In the genomic region with DNA sequence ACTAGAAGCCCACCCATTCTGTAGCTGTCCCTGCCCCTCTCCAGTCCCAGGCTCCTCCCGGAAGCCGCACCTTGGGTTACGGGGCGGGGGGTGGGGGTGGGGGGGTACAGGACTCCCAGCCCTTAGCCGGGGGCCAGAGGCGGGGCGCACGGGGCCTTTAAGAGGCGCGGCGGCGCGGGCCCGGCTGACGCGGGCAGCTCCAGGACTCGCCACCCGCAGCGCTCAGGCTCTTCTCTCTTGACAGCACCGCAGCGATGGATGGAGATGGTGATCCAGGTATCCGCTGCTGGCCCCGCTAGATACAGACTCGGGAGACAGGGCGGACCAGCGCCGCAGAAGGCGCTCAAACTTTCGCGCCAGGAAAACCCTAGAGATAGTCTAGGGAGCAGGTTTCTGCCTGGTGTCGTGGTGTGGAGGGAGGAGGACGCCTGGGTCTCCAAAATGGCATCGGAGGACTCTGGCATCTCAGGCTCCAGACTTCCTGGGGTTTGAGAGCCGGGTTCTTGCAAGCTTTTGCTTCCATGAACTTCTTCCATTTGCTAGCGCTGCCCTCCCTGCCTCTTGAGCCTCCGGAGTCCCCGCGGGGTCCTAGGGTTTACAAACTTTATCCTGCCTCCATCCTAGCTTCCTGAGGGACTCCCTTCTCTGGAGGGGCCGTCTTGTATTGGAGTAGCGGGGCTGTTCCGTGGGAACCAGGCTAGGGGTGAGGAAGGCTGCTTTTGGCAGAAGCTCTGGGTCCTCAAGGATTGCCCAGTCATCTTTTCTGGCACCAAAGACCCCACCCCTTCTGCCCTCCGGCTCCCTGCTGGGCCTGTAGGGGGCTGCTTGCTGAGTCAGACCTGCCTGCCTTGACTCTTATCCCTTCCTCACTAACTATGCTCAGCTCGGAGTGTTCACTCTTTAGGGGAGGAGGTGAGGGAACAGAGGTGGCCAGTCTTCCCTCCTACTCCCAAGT, we compare ENCODE assay signal across 9 mouse cellular contexts. TPM values are rescaled to one million over a fixed set of nuclear protein-coding genes. Genes with fewer than 3 reads are reported as not detected.
DNase-seq lines count a peak whose midpoint lies in the region; ATAC-seq lines count a peak whose summit lies in the region.
"Had no signal": no experiment of that assay in that cellular context is flagged by ENCODE, and none has a peak within 500 bp of the region (broad histone marks: within the 10 kb centered on the region; RNA-seq: fewer than 3 reads in every experiment).

Fbxo44 (minus strand) TSS at position 47 of the 955 bp plus-strand sequence.
Fbxo2 (plus strand) TSS at position 186 of the 955 bp plus-strand sequence.

- H3K27me3 ChIP-seq in lung, embryonic 15.5 days: peaks cover 72% of the 10 kb centered on the region
- H3K27me3 ChIP-seq in embryonic facial prominence, embryonic 14.5 days (replicated peaks; ENCODE audit: control insufficient read depth, insufficient read depth, low read length): peaks cover 55% of the 10 kb centered on the region
- H3K27me3 ChIP-seq in liver, embryonic 16.5 days (ENCODE audit: control insufficient read depth, insufficient read depth, low read depth, low read length): peaks cover 77% of the 10 kb centered on the region
- H3K27me3 ChIP-seq in stomach, embryonic 15.5 days (replicated peaks): peaks cover 59% of the 10 kb centered on the region

- peak; percentile 64 for ATAC-seq in lung, embryonic 15.5 days (ENCODE audit: borderline replicate concordance, extremely low read depth, low FRiP score, low TSS enrichment)
- ATAC-seq in embryonic facial prominence, embryonic 14.5 days (ENCODE audit: low read depth): peak; percentile 70
- peak; percentile 20; the same call in 1 of the 2 replicates for ATAC-seq in liver, embryonic 16.5 days (ENCODE audit: low read depth)
- peak; percentile 40 for ATAC-seq in stomach, embryonic 15.5 days (ENCODE audit: insufficient read depth, low FRiP score, low read depth)

- peaks cover 33% of the 10 kb centered on the region for H3K4me1 ChIP-seq in lung, embryonic 15.5 days
- H3K4me1 ChIP-seq in embryonic facial prominence, embryonic 14.5 days (ENCODE audit: control insufficient read depth, insufficient read depth, low read length): peaks cover 6% of the 10 kb centered on the region; the same call in 1 of the 2 replicates
- H3K4me1 ChIP-seq in liver, embryonic 16.5 days (ENCODE audit: control insufficient read depth, low read depth, low read length): peaks cover 19% of the 10 kb centered on the region
- H3K4me1 ChIP-seq in stomach, embryonic 15.5 days: peaks cover 28% of the 10 kb centered on the region

- DNase-seq in lung, postnatal 10 days: no peak
- peak; percentile 48 to 68 for DNase-seq in adrenal gland, postnatal 36 days
- DNase-seq in embryonic facial prominence, embryonic 14.5 days (ENCODE audit: low spot score): no peak
- DNase-seq in kidney, postnatal 10 days: peak; percentile 57
- no peak for DNase-seq in ovary, adult 18-20 months (ENCODE audit: low spot score)

- H3K27ac ChIP-seq in lung, embryonic 15.5 days: peak within 1 kb of the TSS; percentile 20
- no peak within 1 kb of the TSS; the same call in 1 of the 2 replicates for H3K27ac ChIP-seq in embryonic facial prominence, embryonic 14.5 days (replicated peaks; ENCODE audit: low read depth, low read length)
- no peak within 1 kb of the TSS for H3K27ac ChIP-seq in liver, embryonic 16.5 days (ENCODE audit: low read length)
- no peak within 1 kb of the TSS for H3K27ac ChIP-seq in stomach, embryonic 15.5 days

- no peaks in the 10 kb centered on the region for H3K9me3 ChIP-seq in lung, embryonic 15.5 days
- H3K9me3 ChIP-seq in embryonic facial prominence, embryonic 14.5 days (ENCODE audit: control insufficient read depth, low read length): no peaks in the 10 kb centered on the region
- H3K9me3 ChIP-seq in liver, embryonic 16.5 days (replicated peaks; ENCODE audit: control insufficient read depth, low read length): no peaks in the 10 kb centered on the region
- H3K9me3 ChIP-seq in stomach, embryonic 15.5 days: no peaks in the 10 kb centered on the region

- peak within 1 kb of the TSS; percentile 94 for H3K4me2 ChIP-seq in lung, embryonic 15.5 days
- H3K4me2 ChIP-seq in embryonic facial prominence, embryonic 14.5 days (ENCODE audit: low read depth, low read length): peak within 1 kb of the TSS; percentile 99
- peak within 1 kb of the TSS; percentile 96 for H3K4me2 ChIP-seq in liver, embryonic 16.5 days (ENCODE audit: low read depth, low read length)
- H3K4me2 ChIP-seq in stomach, embryonic 15.5 days: peak within 1 kb of the TSS; percentile 100

- 1% methylated on average over 43 of the region's 43 CpGs for WGBS in lung, embryonic 15.5 days
- under 1% methylated on average over 39 of the region's 43 CpGs for WGBS in embryonic facial prominence, embryonic 14.5 days
- 1% methylated on average over 41 of the region's 43 CpGs for WGBS in liver, embryonic 16.5 days (ENCODE audit: insufficient replicate concordance)
- 1% methylated on average over 43 of the region's 43 CpGs for WGBS in stomach, embryonic 15.5 days

- no peaks in the 10 kb centered on the region for H3K36me3 ChIP-seq in lung, embryonic 15.5 days
- 0 out of 2 replicates have a peak, but pooled peaks cover 2% of the 10 kb centered on the region for H3K36me3 ChIP-seq in embryonic facial prominence, embryonic 14.5 days (ENCODE audit: control insufficient read depth, insufficient read depth, low read length)
- H3K36me3 ChIP-seq in liver, embryonic 16.5 days (ENCODE audit: control insufficient read depth, insufficient read depth): no peaks in the 10 kb centered on the region
- no peaks in the 10 kb centered on the region for H3K36me3 ChIP-seq in stomach, embryonic 15.5 days

- H3K4me3 ChIP-seq in lung, embryonic 15.5 days: peak within 1 kb of the TSS; percentile 48
- H3K4me3 ChIP-seq in embryonic facial prominence, embryonic 14.5 days (ENCODE audit: low read depth, low read length): peak within 1 kb of the TSS; percentile 66
- peak within 1 kb of the TSS; percentile 65 for H3K4me3 ChIP-seq in liver, embryonic 16.5 days (ENCODE audit: low read depth, low read length)
- H3K4me3 ChIP-seq in stomach, embryonic 15.5 days (replicated peaks): peak within 1 kb of the TSS; percentile 56

- peak within 1 kb of the TSS; percentile 49 for H3K9ac ChIP-seq in lung, embryonic 15.5 days
- peak within 1 kb of the TSS; percentile 75 for H3K9ac ChIP-seq in embryonic facial prominence, embryonic 14.5 days (ENCODE audit: low read depth, low read length)
- H3K9ac ChIP-seq in liver, embryonic 16.5 days (ENCODE audit: low read depth, low read length): peak within 1 kb of the TSS; percentile 63
- peak within 1 kb of the TSS; percentile 13; the same call in 1 of the 2 replicates for H3K9ac ChIP-seq in stomach, embryonic 15.5 days

RNA-seq across cellular contexts. Expression of gene Fbxo44, which starts in this region (rescaled TPM):
- 12.1 and 13.4 TPM in 2 replicates for polyA plus RNA-seq in lung, embryonic 15.5 days (2015; fragmentation: Nextera tagmentation; extraction: Ambion mirVana)
- total RNA-seq in adrenal gland, postnatal 36 days (2021): 10 to 100 TPM; 10.7 to 12.9 TPM
- 7.7 and 9.6 TPM in 2 replicates for polyA plus RNA-seq in embryonic facial prominence, embryonic 14.5 days (2014; fragmentation: Nextera tagmentation; extraction: Ambion mirVana)
- polyA plus RNA-seq in liver, embryonic 16.5 days (2015; fragmentation: Nextera tagmentation; extraction: Ambion mirVana): 0.63 and 0.71 TPM in 2 replicates
- 7.5 and 8.0 TPM in 2 replicates for polyA plus RNA-seq in stomach, embryonic 15.5 days (2015; fragmentation: Nextera tagmentation; extraction: Ambion mirVana)

RNA-seq across cellular contexts. Expression of gene Fbxo2, which starts in this region (rescaled TPM):
- polyA plus RNA-seq in lung, embryonic 15.5 days (2015; fragmentation: Nextera tagmentation; extraction: Ambion mirVana): 1.0 and 1.7 TPM in 2 replicates
- 1 to 10 TPM; 3.9 to 5.1 TPM for total RNA-seq in adrenal gland, postnatal 36 days (2021)
- polyA plus RNA-seq in embryonic facial prominence, embryonic 14.5 days (2014; fragmentation: Nextera tagmentation; extraction: Ambion mirVana): 5.4 and 7.9 TPM in 2 replicates
- polyA plus RNA-seq in liver, embryonic 16.5 days (2015; fragmentation: Nextera tagmentation; extraction: Ambion mirVana): not detected in 2 replicates
- 0.84 and 1.0 TPM in 2 replicates for polyA plus RNA-seq in stomach, embryonic 15.5 days (2015; fragmentation: Nextera tagmentation; extraction: Ambion mirVana)
- total RNA-seq: hematopoietic stem cell, adult 5-6 weeks had no signal

Comparison
In these comparisons a context has a peak if more than half of its experiments do, and no peak if none do; other contexts are left out.
1. Peak in ATAC-seq, H3K4me3 ChIP-seq, H3K9ac ChIP-seq and H3K4me2 ChIP-seq in liver, embryonic 16.5 days; RNA of the genes that start here not detected or under 1 TPM.
2. ATAC-seq: peak in every context shown above with its lines; median percentile 70 in embryonic facial prominence, embryonic 14.5 days; 64 in lung, embryonic 15.5 days; 40 in stomach, embryonic 15.5 days; 20 in liver, embryonic 16.5 days.
3. H3K9ac ChIP-seq: peak in every context shown above with its lines; median percentile 75 in embryonic facial prominence, embryonic 14.5 days; 63 in liver, embryonic 16.5 days; 49 in lung, embryonic 15.5 days; 13 in stomach, embryonic 15.5 days.
4. DNase-seq: peak in adrenal gland, postnatal 36 days (2 of 2) and kidney, postnatal 10 days (single experiment); none in lung, postnatal 10 days (single experiment), embryonic facial prominence, embryonic 14.5 days (single experiment) and ovary, adult 18-20 months (single experiment).
5. Peak in every context shown above with its lines, with median percentiles within 50 percentile points of each other: H3K4me2 ChIP-seq and H3K4me3 ChIP-seq.